Mouse (Mus musculus): Measurements from ENCODE around the gene Pramef20.
"Not testable (repeated sequence)": the region's sequence is repeated elsewhere in the genome, so short reads cannot be mapped to it uniquely, and the experiment has no call there.

The Pramef20 gene

DNA sequence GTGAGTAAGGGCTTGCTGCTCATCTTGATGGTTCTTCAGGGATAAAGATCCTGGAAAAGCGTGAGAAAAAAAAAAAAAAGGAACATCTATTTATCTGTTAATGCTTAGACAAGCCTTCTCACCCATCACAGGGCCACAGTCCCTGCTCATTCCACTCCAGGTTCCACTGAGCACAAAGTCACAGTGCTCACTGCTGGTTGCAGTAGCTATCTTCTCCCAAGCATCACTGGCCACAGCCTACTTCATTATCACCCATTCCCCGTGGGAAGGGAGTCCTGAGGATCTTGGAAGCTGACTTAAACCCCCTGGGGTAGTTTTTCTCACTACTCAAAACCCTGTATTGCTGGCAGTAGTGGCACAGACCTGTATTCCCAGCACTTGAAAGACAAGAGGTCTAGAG lies at the start of gene Pramef20:
Pramef20 (minus strand) TSS at position 23 of the 400 bp plus-strand sequence.
- DNase-seq: no peak

DNA sequence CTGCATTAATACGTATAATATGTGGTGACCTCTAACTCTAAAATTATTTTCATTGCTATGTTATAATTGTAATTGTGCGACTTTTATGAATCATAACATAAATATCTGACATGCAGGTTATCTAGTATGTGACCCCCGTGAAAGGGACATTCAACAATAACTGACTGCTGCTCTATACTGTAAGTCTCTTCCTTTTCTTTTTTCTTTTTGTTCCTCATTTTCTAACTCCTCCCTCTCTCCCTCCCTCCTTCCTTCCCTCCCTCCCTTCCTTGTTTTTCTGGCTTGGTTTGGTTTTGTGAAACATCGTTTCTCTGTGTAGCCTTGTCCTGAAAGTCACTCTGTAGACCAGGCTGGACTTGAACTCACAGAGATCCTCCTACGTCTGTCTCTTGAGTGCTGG lies 46.9 kb upstream of the Pramef20 start:
- DNase-seq: no peak

DNA sequence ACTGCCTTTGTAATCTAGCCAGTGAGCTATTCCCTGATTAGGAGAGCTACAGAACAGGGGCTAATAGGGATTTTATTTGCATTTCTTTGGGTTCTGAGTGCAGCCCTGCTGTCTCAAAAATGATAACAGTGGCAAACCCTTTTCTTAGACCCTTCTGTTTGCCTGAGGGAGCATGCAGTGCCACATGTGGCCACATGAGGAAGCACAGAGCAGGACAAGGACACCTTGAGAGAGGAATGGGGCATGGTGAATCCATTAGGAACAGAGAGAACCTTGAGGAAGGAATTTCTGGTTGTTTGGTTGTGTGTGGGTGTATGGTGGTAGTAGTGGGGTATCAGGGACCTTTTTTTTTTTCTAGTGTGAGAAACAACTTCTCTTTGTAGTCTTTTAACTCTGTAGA lies 42.9 kb upstream of the Pramef20 start:
- DNase-seq: no peak

- no peak for DNase-seq
Measured at GRCm38 (mm10) chr4:144408290-144408689, 30.6 kb upstream of the Pramef20 start, which contains the start of gene Pramef12. Pramef12 (minus strand) TSS chr4:144408464.

DNA sequence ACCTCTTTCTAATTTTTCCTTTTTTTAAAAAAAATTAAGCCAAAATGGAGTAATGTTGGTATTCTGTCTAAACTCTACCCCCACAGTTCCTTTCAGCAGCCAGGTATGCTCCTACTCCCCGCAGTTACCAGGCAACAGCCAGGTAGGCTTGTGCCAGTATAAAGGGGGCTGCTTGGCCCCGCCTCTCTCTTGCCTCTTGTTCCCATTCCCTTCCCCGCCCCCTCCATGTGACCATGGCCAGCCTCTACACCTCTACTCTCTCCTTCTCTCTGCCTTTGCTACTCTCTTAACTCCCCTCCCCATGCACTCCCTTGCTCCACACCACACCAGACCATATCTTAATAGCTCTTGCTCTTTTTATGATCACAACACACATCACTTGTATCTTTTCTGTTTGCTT lies 28.5 kb upstream of the Pramef20 start:
- DNase-seq: no peak

DNA sequence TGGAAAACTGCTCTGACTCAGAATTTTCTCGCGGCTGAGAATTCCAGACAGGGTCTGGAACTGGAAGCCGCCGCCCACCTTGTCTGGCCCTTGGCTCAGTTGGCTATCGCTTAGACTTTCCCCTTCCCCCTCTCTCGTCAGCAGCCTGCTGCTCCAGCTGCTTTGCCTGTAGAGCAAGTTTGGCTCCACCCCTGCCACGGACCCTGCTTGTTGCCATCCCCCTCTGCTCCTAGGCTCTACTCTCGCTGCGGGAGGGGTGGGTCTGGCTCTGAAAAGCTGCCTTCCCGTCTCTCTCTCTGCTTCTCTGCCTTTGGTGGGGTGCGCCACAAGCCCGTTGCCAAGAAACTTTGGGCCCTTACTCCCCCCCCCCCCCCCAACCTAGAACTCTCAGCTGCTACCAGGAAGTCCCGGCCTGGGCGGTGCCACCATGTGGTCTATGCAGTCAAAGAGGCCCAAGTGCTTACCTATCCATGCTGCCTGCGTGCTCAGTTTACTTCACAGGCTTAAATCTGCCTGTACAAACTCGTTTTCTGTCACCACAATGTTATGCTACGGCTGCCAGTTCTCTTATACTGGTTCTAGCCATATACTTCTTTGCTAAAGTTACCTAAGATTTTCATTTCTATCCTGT lies 26.8 kb upstream of the Pramef20 start:
- DNase-seq: peak; percentile 3 to 7

GRCm38 (mm10) chr4:144402712-144403111 lies 25.0 kb upstream of the Pramef20 start:
- DNase-seq: no peak

- DNase-seq: no peak
Measured at GRCm38 (mm10) chr4:144396316-144396715, 18.6 kb upstream of the Pramef20 start.

GRCm38 (mm10) chr4:144357642-144358041 lies 20.1 kb downstream of the Pramef20 start, which contains the start of gene Gm13119:
Gm13119 (plus strand) TSS chr4:144357942.
- not testable (repeated sequence) for DNase-seq

DNA sequence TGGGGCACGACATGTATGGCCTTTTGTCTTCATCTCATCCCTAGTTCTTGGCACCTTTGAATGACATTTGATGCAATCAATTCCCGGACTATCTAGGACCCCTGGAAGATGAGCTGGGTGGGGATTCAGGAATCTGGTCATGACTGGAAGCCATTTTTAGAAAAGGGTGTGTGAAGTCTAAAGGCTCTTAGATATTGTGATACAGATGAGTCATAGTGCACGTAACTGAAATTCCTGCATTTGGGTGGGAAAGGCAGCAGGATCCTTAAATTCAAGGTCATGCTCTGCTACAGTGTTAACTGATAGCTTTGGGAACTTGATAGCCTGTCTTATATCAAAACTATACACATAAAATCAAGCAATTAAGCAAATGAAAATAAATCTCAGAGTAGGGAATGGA lies 41.9 kb downstream of the Pramef20 start:
- not testable (repeated sequence) for DNase-seq

DNA sequence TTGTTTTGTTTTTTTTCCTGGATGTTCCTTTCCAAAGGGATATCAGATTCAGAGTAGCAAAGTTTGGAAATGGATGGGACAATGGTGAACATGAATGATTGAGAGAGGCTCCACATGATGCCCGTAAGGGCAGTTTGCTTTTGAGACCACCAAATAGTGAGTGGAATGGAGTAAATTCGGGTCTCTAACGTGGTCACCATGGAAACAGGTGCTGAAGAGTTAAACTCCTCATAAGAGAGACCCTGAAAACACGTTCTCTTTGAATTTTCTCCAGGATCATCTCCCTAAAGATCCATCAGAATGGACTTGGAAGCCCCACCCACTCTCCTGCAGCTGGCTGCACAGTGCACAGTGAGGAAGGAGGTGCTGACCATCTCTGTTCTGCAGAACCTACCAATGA lies 47.8 kb downstream of the Pramef20 start, which contains the start of gene Gm13128:
Gm13128 (plus strand) TSS at position 301 of the 400 bp plus-strand sequence.
- not testable (repeated sequence) for DNase-seq
